Mouse (Mus musculus) megakaryocyte-erythroid progenitor cell, adult 5 weeks (primary cell): Measurements from ENCODE around the gene Nr2f1. TPM values are rescaled to one million over a fixed set of nuclear protein-coding genes. Genes with fewer than 3 reads are reported as not detected.

ENCODE experiments used
- polyA plus RNA-seq: library from polyadenylated mRNA; stranded (reverse); fragments of >175 nt; gene quantifications from 2 replicates; pipeline ENCODE4 v1.2.3, GENCODE M21; 2012

Gene Nr2f1
- polyA plus RNA-seq, result not detected in 2 replicates

DNA sequence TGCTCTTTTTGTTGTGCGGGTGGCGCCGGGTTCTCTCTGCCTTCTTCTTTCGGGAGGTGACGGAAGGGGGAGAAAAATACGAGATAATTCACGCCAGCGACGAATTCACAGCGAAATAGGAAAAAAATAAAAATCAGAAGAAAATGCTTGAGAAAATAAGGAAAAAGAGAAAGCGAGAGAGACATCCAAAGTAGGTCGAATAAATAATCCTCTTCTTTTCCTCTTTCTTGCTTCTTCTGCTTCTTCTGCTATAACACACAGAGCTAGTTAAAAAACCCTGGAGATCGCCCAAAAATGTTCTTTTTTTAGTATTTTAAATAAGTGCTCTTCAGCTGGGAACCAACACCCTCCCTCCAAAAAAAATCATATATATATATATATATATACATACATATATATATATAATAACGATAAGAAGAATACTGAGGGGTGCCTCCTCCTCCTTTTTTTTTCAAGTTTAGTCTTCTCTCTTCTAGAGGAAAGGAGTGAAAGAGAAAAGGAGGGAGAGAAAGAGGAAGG, at the start of gene Nr2f1:
Gene Nr2f1 (minus strand): TSS at position 116 of the 519 bp plus-strand sequence.

Other genes starting within 250 kb of the Nr2f1 start
- gene Pou5f2, start 174.9 kb downstream of the Nr2f1 start, polyA plus RNA-seq, result not detected in 2 replicates